Mouse (Mus musculus) G1E-ER4 (cell line): ENCODE measurements around the gene Pnpla1. TPM values are rescaled to one million over a fixed set of nuclear protein-coding genes. Genes with fewer than 3 reads are reported as not detected.

Source experiments
- GATA1 ChIP-seq: IDR thresholded peaks from one replicate; pipeline ENCODE4 v1.8.0; 2012; ENCODE audit warnings: low read length, inconsistent platforms
- polyA plus RNA-seq: library from polyadenylated mRNA; stranded (reverse); fragments of >175 nt; gene quantifications from 2 replicates; pipeline ENCODE4 v1.2.3, GENCODE M21; 2012

Pnpla1 gene
- polyA plus RNA-seq, 1 experiment, result not detected

- no peak for TF ChIP-seq GATA1
Measured at GRCm38 (mm10) chr17:28871831-28872230, 13.6 kb downstream of the Pnpla1 start.

GRCm38 (mm10) chr17:28872322-28872721, 14.1 kb downstream of the Pnpla1 start:
- TF ChIP-seq GATA1, result no peak

- TF ChIP-seq GATA1, result no peak
Measured at GRCm38 (mm10) chr17:28874216-28874615, 16.0 kb downstream of the Pnpla1 start.

- TF ChIP-seq GATA1, result no peak
Measured at GRCm38 (mm10) chr17:28874825-28875224, 16.6 kb downstream of the Pnpla1 start.

- no peak for TF ChIP-seq GATA1
Measured at GRCm38 (mm10) chr17:28875316-28875715, 17.1 kb downstream of the Pnpla1 start.

- no peak for TF ChIP-seq GATA1
Measured at GRCm38 (mm10) chr17:28876331-28876730, 18.1 kb downstream of the Pnpla1 start.

GRCm38 (mm10) chr17:28876821-28877220, 18.6 kb downstream of the Pnpla1 start:
- no peak for TF ChIP-seq GATA1

GRCm38 (mm10) chr17:28879931-28880391, 21.8 kb downstream of the Pnpla1 start:
- TF ChIP-seq GATA1, result no peak

- TF ChIP-seq GATA1, result peak; percentile 18
Measured at GRCm38 (mm10) chr17:28882316-28882715, 24.1 kb downstream of the Pnpla1 start.

GRCm38 (mm10) chr17:28882810-28883209, 24.6 kb downstream of the Pnpla1 start:
- no peak for TF ChIP-seq GATA1

GRCm38 (mm10) chr17:28883941-28884516, 25.8 kb downstream of the Pnpla1 start:
- no peak for TF ChIP-seq GATA1

GRCm38 (mm10) chr17:28885231-28885630, 27.0 kb downstream of the Pnpla1 start:
- TF ChIP-seq GATA1, result no peak

GRCm38 (mm10) chr17:28886266-28886665, 28.1 kb downstream of the Pnpla1 start:
- no peak for TF ChIP-seq GATA1

- TF ChIP-seq GATA1, result no peak
Measured at GRCm38 (mm10) chr17:28894050-28894767, 36.0 kb downstream of the Pnpla1 start.

GRCm38 (mm10) chr17:28895217-28895875, 37.1 kb downstream of the Pnpla1 start:
- TF ChIP-seq GATA1, result no peak

- TF ChIP-seq GATA1, result no peak
Measured at GRCm38 (mm10) chr17:28896095-28896780, 38.0 kb downstream of the Pnpla1 start.
